Mouse (Mus musculus) kidney, embryonic 16.5 days (tissue): Measurements from ENCODE around the gene Tshr. TPM values are rescaled to one million over a fixed set of nuclear protein-coding genes. Genes with fewer than 3 reads are reported as not detected.
A peak's percentile ranks its signal among the peaks of the same experiment; 100 is the strongest.
"Not testable (repeated sequence)": the region's sequence is repeated elsewhere in the genome, so short reads cannot be mapped to it uniquely, and the experiment has no call there.

Source experiments
- ATAC-seq: fragments of 200-750 bp; cut with Nextera tagmentation; 2 replicates; pipeline ENCODE4 v1.8.0; 2017; ENCODE audit warnings: moderate TSS enrichment; ENCODE audit not compliant: low FRiP score, low TSS enrichment
- H3K27ac ChIP-seq: fragments of 300-500 bp; sonication (generic); 2 replicates; pipeline ENCODE4 v1.5.1; 2014; ENCODE audit warnings: low read length
- H3K27me3 ChIP-seq: fragments of 300-500 bp; sonication (generic); 2 replicates; pipeline ENCODE4 v1.6.1; 2014; ENCODE audit warnings: low read length, control low read depth, mixed read lengths; ENCODE audit not compliant: insufficient read depth
- H3K36me3 ChIP-seq: fragments of 300-500 bp; sonication (generic); 2 replicates; pipeline ENCODE4 v1.6.1; 2014; ENCODE audit warnings: low read length, control low read depth, mixed read lengths; ENCODE audit not compliant: insufficient read depth
- H3K4me1 ChIP-seq: fragments of 300-500 bp; sonication (generic); 2 replicates; pipeline ENCODE4 v1.6.1; 2014; ENCODE audit warnings: low read length, control low read depth, mixed read lengths; ENCODE audit not compliant: insufficient read depth
- H3K4me2 ChIP-seq: fragments of 300-500 bp; sonication (generic); replicated peaks from 2 replicates; pipeline ENCODE4 v1.6.1; 2014; ENCODE audit warnings: low read depth, low read length
- H3K4me3 ChIP-seq: fragments of 300-500 bp; sonication (generic); 2 replicates; pipeline ENCODE4 v1.5.1; 2014; ENCODE audit warnings: mild to moderate bottlenecking, low read length
- H3K9ac ChIP-seq: fragments of 300-500 bp; sonication (generic); replicated peaks from 2 replicates; pipeline ENCODE4 v1.6.1; 2014; ENCODE audit warnings: low read length
- H3K9me3 ChIP-seq: fragments of 300-500 bp; sonication (generic); 2 replicates; pipeline ENCODE4 v1.6.1; 2016; ENCODE audit warnings: low read length, control low read depth
- WGBS: fragments of 180-500 bp; shearing (Covaris S2); extraction: QIAGEN DNeasy Blood & Tissue Kit; methylation state at CpG from one replicate; pipeline ENCODE4 v1.1.7; 2014; 5-methylcytosine and 5-hydroxymethylcytosine counted together
- polyA plus RNA-seq: library from polyadenylated mRNA; unstranded; fragments of >200 nt; fragmentation: Nextera tagmentation; extraction: Ambion mirVana; gene quantifications from 2 replicates; pipeline ENCODE4 v1.2.1, GENCODE M21; 2015

Gene Tshr
- polyA plus RNA-seq, 1 experiment from 2014 or later, result 0.81 TPM

DNA sequence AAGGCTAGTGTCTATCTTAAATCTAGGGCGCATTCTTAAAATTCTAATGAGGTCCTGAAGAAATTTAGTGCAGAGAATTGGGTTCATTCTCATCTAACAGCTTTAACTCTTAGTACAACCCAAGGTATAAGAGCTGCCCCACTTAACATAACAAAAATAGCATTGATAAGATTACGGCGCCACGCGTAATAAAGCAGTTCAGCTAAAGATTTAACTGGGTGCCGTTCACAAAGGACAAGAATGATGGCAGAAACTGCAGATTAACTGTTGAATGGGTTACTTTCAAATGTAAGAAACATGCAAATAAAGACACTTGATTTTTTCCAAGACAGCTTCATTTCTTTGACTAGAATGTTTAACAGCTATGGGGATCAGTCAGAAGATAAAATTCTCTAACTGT lies 199.0 kb downstream of the Tshr start:
- ATAC-seq, result no peak
- Histone ChIP-seq H3K4me1 (peaks cover 20% of the 10 kb centered on the region), H3K27me3 (no peaks in the 10 kb centered on the region), H3K9ac (no peak overlapping the region), H3K9me3 (no peaks in the 10 kb centered on the region), H3K36me3 (peaks cover 26% of the 10 kb centered on the region), H3K27ac (no peak overlapping the region), H3K4me3 (no peak overlapping the region), H3K4me2 (no peak overlapping the region)
- WGBS, result 74% methylated on average over 6 of the region's 6 CpGs

DNA sequence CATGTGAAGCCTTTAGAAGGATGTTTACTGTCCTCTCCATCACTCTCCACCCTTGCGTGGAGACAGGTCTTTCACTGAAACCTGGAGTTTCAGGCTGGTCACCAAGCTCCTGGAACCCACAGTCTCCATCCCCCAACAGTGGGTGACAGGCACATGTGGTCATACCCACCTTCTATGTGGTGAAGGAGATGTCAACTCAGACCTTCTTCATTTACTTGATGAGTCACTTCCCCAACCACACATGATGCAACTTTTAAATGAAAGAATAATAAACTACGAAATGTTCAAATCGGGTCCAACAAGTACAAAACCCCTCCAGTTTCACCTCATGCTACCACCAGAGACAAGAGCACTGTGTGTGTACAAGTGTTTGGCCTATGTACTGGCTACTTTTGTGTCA lies 200.8 kb downstream of the Tshr start:
- Histone ChIP-seq H3K36me3 (peaks cover 21% of the 10 kb centered on the region), H3K27me3 (no peaks in the 10 kb centered on the region), H3K4me3 (no peak overlapping the region), H3K4me2 (no peak overlapping the region), H3K9me3 (no peaks in the 10 kb centered on the region), H3K4me1 (peaks cover 20% of the 10 kb centered on the region), H3K9ac (no peak overlapping the region), H3K27ac (no peak overlapping the region)
- 93% methylated on average over 3 of the region's 3 CpGs for WGBS
- ATAC-seq, result no peak

GRCm38 (mm10) chr12:91585815-91586214 lies 201.5 kb downstream of the Tshr start:
- WGBS, result 96% methylated on average over 4 of the region's 4 CpGs
- not testable (repeated sequence) for H3K9ac ChIP-seq, ATAC-seq, H3K27ac ChIP-seq, H3K4me3 ChIP-seq, H3K4me2 ChIP-seq, H3K9me3 ChIP-seq, H3K27me3 ChIP-seq
- Histone ChIP-seq H3K4me1 (peaks cover 21% of the 10 kb centered on the region), H3K36me3 (peaks cover 19% of the 10 kb centered on the region)

DNA sequence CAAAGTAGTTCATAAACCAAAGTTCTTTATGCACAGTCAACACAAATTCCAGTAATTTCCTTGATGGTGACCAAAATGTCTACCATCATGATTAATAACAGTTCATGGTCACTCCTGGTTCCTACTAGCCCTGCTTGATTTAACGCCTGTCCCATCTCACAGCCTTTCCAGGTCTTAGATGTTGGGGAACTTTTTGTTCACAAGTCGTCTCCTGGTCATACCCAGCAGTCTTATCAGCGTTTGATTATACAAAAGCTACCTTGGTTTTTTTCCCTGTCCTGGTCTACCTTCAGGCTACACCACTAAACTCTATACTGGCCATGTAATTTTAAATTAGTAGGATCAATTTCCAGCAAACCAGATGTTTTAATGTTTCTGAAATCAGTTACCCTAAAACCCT lies 202.7 kb downstream of the Tshr start:
- peaks cover 29% of the 10 kb centered on the region for H3K4me1 ChIP-seq
- no peak for ATAC-seq
- no peaks in the 10 kb centered on the region for H3K9me3 ChIP-seq
- H3K36me3 ChIP-seq, result peaks cover 19% of the 10 kb centered on the region
- H3K9ac ChIP-seq, result peak overlapping the region; percentile 100; the same call in 1 of the 2 replicates
- no peak overlapping the region for H3K27ac ChIP-seq
- H3K27me3 ChIP-seq, result no peaks in the 10 kb centered on the region
- H3K4me2 ChIP-seq, result peak overlapping the region; percentile 75
- peak overlapping the region; percentile 90 for H3K4me3 ChIP-seq
- WGBS, result 37% methylated on average over 3 of the region's 3 CpGs

DNA sequence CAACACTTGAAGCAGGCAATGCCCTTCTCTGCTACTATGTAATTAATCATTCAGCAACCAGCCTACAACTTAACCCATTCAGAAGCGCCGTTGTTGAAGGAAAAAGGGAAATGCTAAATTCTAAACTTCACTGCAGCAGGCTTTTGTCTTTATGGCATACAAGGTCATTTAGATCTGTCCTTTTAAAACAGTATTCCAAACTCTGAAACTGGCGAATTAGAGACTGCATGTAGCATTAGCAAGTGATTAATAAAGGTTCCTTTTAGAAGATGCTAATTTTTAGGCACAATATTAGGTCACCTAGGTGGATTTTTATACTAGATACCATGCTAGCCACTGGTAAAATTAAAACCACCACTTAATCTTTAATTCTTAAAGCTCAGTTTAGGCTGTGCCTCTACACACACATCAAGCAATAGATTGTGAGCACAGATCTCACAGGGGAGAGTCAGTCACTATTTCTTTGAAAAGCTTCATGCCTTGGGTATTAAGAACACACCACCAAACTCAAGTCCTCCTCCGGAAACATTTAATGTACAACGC lies 203.2 kb downstream of the Tshr start:
- Histone ChIP-seq H3K27me3 (no peaks in the 10 kb centered on the region), H3K4me3 (peak overlapping the region; percentile 90), H3K4me1 (peaks cover 25% of the 10 kb centered on the region), H3K9ac (peak overlapping the region; percentile 100), H3K36me3 (peaks cover 16% of the 10 kb centered on the region), H3K4me2 (peak overlapping the region; percentile 75), H3K9me3 (no peaks in the 10 kb centered on the region), H3K27ac (peak overlapping the region; percentile 99)
- no peak for ATAC-seq
- WGBS, result 5% methylated on average over 5 of the region's 5 CpGs

GRCm38 (mm10) chr12:91588176-91588669 lies 203.9 kb downstream of the Tshr start:
- Histone ChIP-seq H3K9ac (peak overlapping the region; percentile 100), H3K4me1 (peaks cover 20% of the 10 kb centered on the region), H3K27ac (peak overlapping the region; percentile 99), H3K9me3 (no peaks in the 10 kb centered on the region), H3K4me2 (peak overlapping the region; percentile 75), H3K4me3 (peak overlapping the region; percentile 90), H3K27me3 (no peaks in the 10 kb centered on the region), H3K36me3 (peaks cover 14% of the 10 kb centered on the region)
- under 1% methylated on average over 32 of the region's 32 CpGs for WGBS
- peak; percentile 92 for ATAC-seq

- Histone ChIP-seq H3K27ac (peak overlapping the region; percentile 99), H3K4me3 (peak overlapping the region; percentile 90), H3K4me2 (peak overlapping the region; percentile 75), H3K9me3 (no peaks in the 10 kb centered on the region), H3K9ac (peak overlapping the region; percentile 100), H3K36me3 (peaks cover 11% of the 10 kb centered on the region), H3K27me3 (no peaks in the 10 kb centered on the region), H3K4me1 (peaks cover 18% of the 10 kb centered on the region)
- ATAC-seq, result peak; percentile 10; the same call in 1 of the 2 replicates
- WGBS, result under 1% methylated on average over 69 of the region's 83 CpGs
Observed at GRCm38 (mm10) chr12:91588670-91589541, 204.5 kb downstream of the Tshr start.

DNA sequence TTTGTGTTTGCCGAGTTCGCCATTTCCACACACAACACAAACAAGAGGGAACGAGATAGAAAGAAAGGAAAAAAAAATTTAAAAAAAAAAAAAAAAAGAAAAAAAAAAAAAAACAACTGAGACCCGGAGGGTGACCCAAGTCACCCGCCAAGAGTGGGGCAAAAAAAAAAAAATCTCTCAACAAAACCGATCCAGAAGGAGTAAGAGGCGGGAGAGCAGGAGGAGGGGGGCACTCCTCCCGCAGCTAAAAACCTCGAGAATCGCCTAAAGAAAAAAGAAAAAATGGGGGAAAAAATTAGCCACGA lies 205.1 kb downstream of the Tshr start:
- H3K4me1 ChIP-seq, result peaks cover 18% of the 10 kb centered on the region
- ATAC-seq, result no peak
- H3K36me3 ChIP-seq, result peaks cover 11% of the 10 kb centered on the region
- H3K9me3 ChIP-seq, result no peaks in the 10 kb centered on the region
- H3K27ac ChIP-seq, result peak overlapping the region; percentile 99
- H3K27me3 ChIP-seq, result no peaks in the 10 kb centered on the region
- WGBS, result 1% methylated on average over 7 of the region's 11 CpGs
- H3K4me2 ChIP-seq, result peak overlapping the region; percentile 75
- peak overlapping the region; percentile 100 for H3K9ac ChIP-seq
- H3K4me3 ChIP-seq, result peak overlapping the region; percentile 90

GRCm38 (mm10) chr12:91589847-91590690 lies 205.7 kb downstream of the Tshr start, which contains the start of gene Gtf2a1:
Gtf2a1 (minus strand) TSS chr12:91590487.
- no peaks in the 10 kb centered on the region for H3K9me3 ChIP-seq
- peak within 1 kb of the TSS; percentile 100 for H3K9ac ChIP-seq
- WGBS, result under 1% methylated on average over 76 of the region's 99 CpGs
- peak within 1 kb of the TSS; percentile 99 for H3K27ac ChIP-seq
- peaks cover 18% of the 10 kb centered on the region for H3K4me1 ChIP-seq
- peak within 1 kb of the TSS; percentile 90 for H3K4me3 ChIP-seq
- peaks cover 8% of the 10 kb centered on the region for H3K36me3 ChIP-seq
- H3K4me2 ChIP-seq, result peak within 1 kb of the TSS; percentile 75
- H3K27me3 ChIP-seq, result no peaks in the 10 kb centered on the region
- peak; percentile 87 for ATAC-seq
